Mouse (Mus musculus): ENCODE measurements around the gene Doc2g.
A peak's percentile ranks its signal among the peaks of the same experiment; 100 is the strongest.
"Not testable (repeated sequence)": the region's sequence is repeated elsewhere in the genome, so short reads cannot be mapped to it uniquely, and the experiment has no call there.

Gene Doc2g

GRCm38 (mm10) chr19:4017921-4018587, 14.9 kb downstream of the Doc2g start:
- no peak for DNase-seq (ENCODE audit: low spot score in 2 of 2)

- peak; percentile 62 to 68 for DNase-seq (ENCODE audit: low spot score in 2 of 2)
These were observed 15.8 kb downstream of the Doc2g start for GRCm38 (mm10) chr19:4018743-4019583.

GRCm38 (mm10) chr19:4023185-4023584, 20.1 kb downstream of the Doc2g start:
- DNase-seq (ENCODE audit: low spot score in 2 of 2): no peak

- no peak for DNase-seq (ENCODE audit: low spot score in 2 of 2)
These were observed 24.5 kb downstream of the Doc2g start for GRCm38 (mm10) chr19:4027576-4027975.

GRCm38 (mm10) chr19:4032668-4033067, 29.6 kb downstream of the Doc2g start:
- DNase-seq (ENCODE audit: low spot score in 2 of 2): no peak

- no peak for DNase-seq (ENCODE audit: low spot score in 2 of 2)
These were observed 30.2 kb downstream of the Doc2g start for GRCm38 (mm10) chr19:4033298-4033697.

GRCm38 (mm10) chr19:4033742-4034141, 30.6 kb downstream of the Doc2g start:
- DNase-seq (ENCODE audit: low spot score in 2 of 2): no peak

- DNase-seq (ENCODE audit: low spot score in 2 of 2): no peak
These were observed 33.4 kb downstream of the Doc2g start for GRCm38 (mm10) chr19:4036327-4037045.

GRCm38 (mm10) chr19:4037154-4037787, 34.2 kb downstream of the Doc2g start:
- DNase-seq (ENCODE audit: low spot score in 2 of 2): not testable (repeated sequence)

GRCm38 (mm10) chr19:4037788-4038232, 34.7 kb downstream of the Doc2g start, which contains the start of gene Gstp1:
Gene Gstp1 (minus strand): TSS chr19:4037985.
- peak; percentile 72 to 82 for DNase-seq (ENCODE audit: low spot score in 2 of 2)

GRCm38 (mm10) chr19:4040941-4041340, 37.8 kb downstream of the Doc2g start:
- DNase-seq (ENCODE audit: low spot score in 2 of 2): not testable (repeated sequence)

- not testable (repeated sequence) for DNase-seq (ENCODE audit: low spot score in 2 of 2)
These were observed 38.4 kb downstream of the Doc2g start for GRCm38 (mm10) chr19:4041500-4041899.

- no peak for DNase-seq (ENCODE audit: low spot score in 2 of 2)
These were observed 39.0 kb downstream of the Doc2g start for GRCm38 (mm10) chr19:4042124-4042523.

GRCm38 (mm10) chr19:4044109-4044508, 41.0 kb downstream of the Doc2g start:
- DNase-seq (ENCODE audit: low spot score in 2 of 2): not testable (repeated sequence)

- peak; percentile 68 to 71 for DNase-seq (ENCODE audit: low spot score in 2 of 2)
These were observed 43.1 kb downstream of the Doc2g start, which contains the start of gene Gstp2 for GRCm38 (mm10) chr19:4045966-4046865. Gene Gstp2 (minus strand): TSS chr19:4046023.

GRCm38 (mm10) chr19:4046866-4047254, 43.7 kb downstream of the Doc2g start:
- no peak for DNase-seq (ENCODE audit: low spot score in 2 of 2)

- DNase-seq (ENCODE audit: low spot score in 2 of 2): peak in 1 of 2 experiments; percentile 53
These were observed 44.7 kb downstream of the Doc2g start for GRCm38 (mm10) chr19:4047859-4048258.

GRCm38 (mm10) chr19:4049069-4049468, 46.0 kb downstream of the Doc2g start:
- DNase-seq (ENCODE audit: low spot score in 2 of 2): not testable (repeated sequence)

GRCm38 (mm10) chr19:4051016-4051415, 47.9 kb downstream of the Doc2g start:
- no peak for DNase-seq (ENCODE audit: low spot score in 2 of 2)

- DNase-seq (ENCODE audit: low spot score in 2 of 2): peak in 1 of 2 experiments; percentile 28
These were observed 48.8 kb downstream of the Doc2g start for GRCm38 (mm10) chr19:4051741-4052515.
